Mouse (Mus musculus) macrophage (primary cell): Measurements from ENCODE around the gene Pla2g3. TPM values are rescaled to one million over a fixed set of nuclear protein-coding genes. Genes with fewer than 3 reads are reported as not detected.

Experiments used
- H3K27ac ChIP-seq: fragments of 350-480 bp; formaldehyde crosslinking; 2 replicates; pipeline ENCODE4 v1.9.0; 2021
- H3K36me3 ChIP-seq: fragments of 350-480 bp; formaldehyde crosslinking; 2 replicates; pipeline ENCODE4 v1.9.0; 2021; ENCODE audit errors: inconsistent target
- H3K4me3 ChIP-seq: fragments of 350-480 bp; formaldehyde crosslinking; 2 replicates; pipeline ENCODE4 v1.9.0; 2021; ENCODE audit errors: inconsistent target
- H3K79me2 ChIP-seq: fragments of 350-480 bp; formaldehyde crosslinking; 2 replicates; pipeline ENCODE4 v1.9.0; 2021; ENCODE audit errors: inconsistent target
- WGBS: methylation state at CpG from one replicate; pipeline ENCODE4 v1.1.7; 2026; ENCODE audit warnings: inconsistent platforms; ENCODE audit not compliant: missing documents; 5-methylcytosine and 5-hydroxymethylcytosine counted together
- polyA plus RNA-seq: library from polyadenylated mRNA; stranded (reverse); fragments of 250-400 nt; gene quantifications from 3 replicates; pipeline ENCODE4 v1.2.4, GENCODE M21; 2018; ENCODE audit warnings: inconsistent platforms

The Pla2g3 gene
- polyA plus RNA-seq, 1 experiment from 2014 or later, result not detected

DNA sequence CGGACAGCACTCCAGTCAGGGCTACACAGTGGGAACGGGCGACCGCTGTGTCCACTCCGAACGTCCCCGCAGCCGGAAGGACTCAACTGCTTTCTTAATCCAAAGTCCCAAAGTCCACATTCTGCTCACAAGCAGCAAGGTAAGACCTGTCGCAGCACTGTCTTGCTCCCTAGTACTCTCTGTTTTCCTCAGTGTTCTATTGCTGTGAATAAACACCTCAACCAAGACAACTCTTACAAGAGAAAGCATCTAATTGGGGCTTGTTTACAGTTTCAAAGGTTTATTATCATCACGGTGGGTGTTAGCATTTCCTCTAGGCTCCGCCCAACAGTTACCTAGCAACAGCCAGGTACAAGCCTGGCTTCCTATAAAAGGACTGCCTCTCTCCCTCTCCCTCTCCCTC lies 16.6 kb upstream of the Pla2g3 start:
- no peaks in the 10 kb centered on the region for H3K79me2 ChIP-seq
- no peaks in the 10 kb centered on the region for H3K36me3 ChIP-seq
- 69% methylated on average over 11 of the region's 11 CpGs for WGBS
- no peak overlapping the region for H3K27ac ChIP-seq
- H3K4me3 ChIP-seq, result no peak overlapping the region

- Histone ChIP-seq H3K4me3 (no peak overlapping the region), H3K36me3 (no peaks in the 10 kb centered on the region), H3K79me2 (no peaks in the 10 kb centered on the region), H3K27ac (no peak overlapping the region)
- 19% methylated on average over 1 of the region's 1 CpGs for WGBS
Observed at GRCm38 (mm10) chr11:3472484-3472883, 15.6 kb upstream of the Pla2g3 start.

GRCm38 (mm10) chr11:3474480-3475115 lies 13.5 kb upstream of the Pla2g3 start:
- no peaks in the 10 kb centered on the region for H3K36me3 ChIP-seq
- no peak overlapping the region for H3K27ac ChIP-seq
- H3K4me3 ChIP-seq, result no peak overlapping the region
- WGBS, result 37% methylated on average over 6 of the region's 7 CpGs
- no peaks in the 10 kb centered on the region for H3K79me2 ChIP-seq

DNA sequence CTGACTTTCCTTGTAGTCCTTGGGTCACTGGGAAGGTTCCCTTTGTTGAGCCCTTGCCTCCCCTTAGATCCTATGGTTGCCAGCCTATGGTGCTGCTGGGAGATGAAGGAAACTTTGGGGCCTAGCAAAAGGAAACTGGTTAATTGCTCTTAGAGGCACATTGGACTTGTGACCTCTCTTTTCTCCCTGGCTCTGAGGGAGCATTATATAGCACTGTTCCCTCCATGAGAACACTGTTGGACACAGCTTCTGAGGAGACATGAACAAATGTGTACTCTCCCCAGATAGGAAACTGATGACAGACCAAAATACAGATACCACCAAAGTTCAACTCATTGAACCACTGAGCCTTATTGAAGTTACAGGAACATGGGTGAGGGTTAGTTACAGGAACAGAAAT lies 12.6 kb upstream of the Pla2g3 start:
- Histone ChIP-seq H3K79me2 (no peaks in the 10 kb centered on the region), H3K4me3 (no peak overlapping the region), H3K27ac (no peak overlapping the region), H3K36me3 (no peaks in the 10 kb centered on the region)

GRCm38 (mm10) chr11:3483980-3484642 lies 4.0 kb upstream of the Pla2g3 start:
- Histone ChIP-seq H3K4me3 (no peak overlapping the region), H3K79me2 (no peaks in the 10 kb centered on the region), H3K27ac (no peak overlapping the region), H3K36me3 (no peaks in the 10 kb centered on the region)
- WGBS, result 91% methylated on average over 11 of the region's 11 CpGs

DNA sequence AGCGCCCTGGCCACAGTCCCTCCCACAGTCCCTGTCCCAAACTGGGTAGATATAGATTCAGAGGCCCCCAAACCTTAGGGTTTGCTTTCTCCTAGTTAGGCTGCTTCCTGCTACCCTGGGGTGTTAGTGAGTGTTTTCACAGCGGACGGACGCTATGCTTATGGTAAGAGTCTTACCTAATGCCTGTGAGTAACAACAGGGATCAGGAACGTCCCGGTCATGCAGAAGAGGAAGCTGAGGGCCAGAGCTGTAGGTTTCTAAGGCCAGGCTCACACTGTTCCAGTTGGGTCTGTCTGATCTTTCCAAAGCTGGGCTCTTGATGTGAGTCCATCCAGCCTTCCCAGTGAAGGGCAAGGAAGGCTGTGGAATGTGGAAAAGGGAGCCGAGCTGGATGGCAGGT lies 1.7 kb upstream of the Pla2g3 start:
- WGBS, result 32% methylated on average over 7 of the region's 7 CpGs
- no peak overlapping the region for H3K27ac ChIP-seq
- H3K4me3 ChIP-seq, result no peak overlapping the region
- H3K79me2 ChIP-seq, result no peaks in the 10 kb centered on the region
- no peaks in the 10 kb centered on the region for H3K36me3 ChIP-seq

GRCm38 (mm10) chr11:3489036-3489435 lies 952 bp downstream of the Pla2g3 start:
- H3K79me2 ChIP-seq, result no peaks in the 10 kb centered on the region
- WGBS, result 76% methylated on average over 5 of the region's 5 CpGs
- no peak overlapping the region for H3K4me3 ChIP-seq
- H3K36me3 ChIP-seq, result no peaks in the 10 kb centered on the region
- no peak overlapping the region for H3K27ac ChIP-seq

DNA sequence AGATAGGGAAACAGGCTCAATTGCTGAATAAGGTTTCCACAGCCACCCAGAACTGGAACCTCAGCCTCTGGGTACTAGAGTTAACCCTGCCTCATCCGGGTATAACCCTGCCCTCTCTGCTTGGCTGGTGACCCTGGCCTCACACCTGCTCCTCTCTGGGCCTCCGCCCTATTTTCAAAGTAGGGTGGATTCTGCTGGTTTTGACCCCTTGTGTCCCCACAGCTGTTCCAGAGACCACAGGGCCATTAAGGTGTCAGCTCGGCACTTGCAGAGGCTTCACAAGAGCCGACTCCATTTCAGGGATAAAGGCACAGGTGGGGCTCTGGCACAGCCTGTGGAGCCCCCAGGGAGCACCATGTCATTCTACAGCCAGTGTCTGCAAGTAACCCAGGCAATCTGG lies 4.7 kb downstream of the Pla2g3 start:
- Histone ChIP-seq H3K36me3 (no peaks in the 10 kb centered on the region), H3K27ac (no peak overlapping the region), H3K79me2 (no peaks in the 10 kb centered on the region), H3K4me3 (no peak overlapping the region)
- 89% methylated on average over 4 of the region's 4 CpGs for WGBS

- no peaks in the 10 kb centered on the region for H3K79me2 ChIP-seq
- 0 out of 2 replicates have a peak, but pooled peaks cover 3% of the 10 kb centered on the region for H3K36me3 ChIP-seq
- H3K27ac ChIP-seq, result no peak overlapping the region
- H3K4me3 ChIP-seq, result no peak overlapping the region
- 95% methylated on average over 13 of the region's 17 CpGs for WGBS
Observed at GRCm38 (mm10) chr11:3494857-3495256, 6.8 kb downstream of the Pla2g3 start.

GRCm38 (mm10) chr11:3495496-3495895 lies 7.4 kb downstream of the Pla2g3 start:
- Histone ChIP-seq H3K36me3 (0 out of 2 replicates have a peak, but pooled peaks cover 3% of the 10 kb centered on the region), H3K4me3 (no peak overlapping the region), H3K79me2 (no peaks in the 10 kb centered on the region), H3K27ac (no peak overlapping the region)
- WGBS, result 49% methylated on average over 14 of the region's 14 CpGs

DNA sequence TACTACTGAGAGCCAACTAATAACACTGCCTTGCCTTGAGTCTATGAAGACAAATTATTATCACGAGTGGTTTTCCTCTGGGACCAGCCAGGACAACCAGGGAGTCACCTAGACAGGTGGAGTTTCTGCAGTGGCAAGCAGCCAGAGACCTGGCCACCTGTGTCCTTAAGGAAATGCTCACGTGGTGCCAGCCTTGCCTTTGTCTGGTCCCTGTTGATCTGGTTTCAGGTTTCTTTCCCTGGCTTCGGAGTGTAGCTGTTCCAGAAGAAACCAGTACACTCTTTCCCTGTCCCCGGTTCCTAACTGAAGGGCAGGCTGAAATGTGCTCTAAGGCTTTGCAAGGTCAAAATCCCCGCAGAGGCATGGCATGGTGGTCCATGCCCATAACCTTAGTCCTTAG lies 8.7 kb downstream of the Pla2g3 start:
- Histone ChIP-seq H3K79me2 (no peaks in the 10 kb centered on the region), H3K36me3 (0 out of 2 replicates have a peak, but pooled peaks cover 3% of the 10 kb centered on the region), H3K4me3 (no peak overlapping the region), H3K27ac (no peak overlapping the region)
- WGBS, result 93% methylated on average over 5 of the region's 5 CpGs

GRCm38 (mm10) chr11:3497296-3497695 lies 9.2 kb downstream of the Pla2g3 start:
- WGBS, result 80% methylated on average over 1 of the region's 1 CpGs
- Histone ChIP-seq H3K36me3 (0 out of 2 replicates have a peak, but pooled peaks cover 3% of the 10 kb centered on the region), H3K27ac (no peak overlapping the region), H3K79me2 (no peaks in the 10 kb centered on the region), H3K4me3 (no peak overlapping the region)

- 88% methylated on average over 17 of the region's 17 CpGs for WGBS
- Histone ChIP-seq H3K36me3 (0 out of 2 replicates have a peak, but pooled peaks cover 3% of the 10 kb centered on the region), H3K4me3 (no peak overlapping the region), H3K27ac (no peak overlapping the region), H3K79me2 (no peaks in the 10 kb centered on the region)
Observed at GRCm38 (mm10) chr11:3502057-3502456, 14.0 kb downstream of the Pla2g3 start.

DNA sequence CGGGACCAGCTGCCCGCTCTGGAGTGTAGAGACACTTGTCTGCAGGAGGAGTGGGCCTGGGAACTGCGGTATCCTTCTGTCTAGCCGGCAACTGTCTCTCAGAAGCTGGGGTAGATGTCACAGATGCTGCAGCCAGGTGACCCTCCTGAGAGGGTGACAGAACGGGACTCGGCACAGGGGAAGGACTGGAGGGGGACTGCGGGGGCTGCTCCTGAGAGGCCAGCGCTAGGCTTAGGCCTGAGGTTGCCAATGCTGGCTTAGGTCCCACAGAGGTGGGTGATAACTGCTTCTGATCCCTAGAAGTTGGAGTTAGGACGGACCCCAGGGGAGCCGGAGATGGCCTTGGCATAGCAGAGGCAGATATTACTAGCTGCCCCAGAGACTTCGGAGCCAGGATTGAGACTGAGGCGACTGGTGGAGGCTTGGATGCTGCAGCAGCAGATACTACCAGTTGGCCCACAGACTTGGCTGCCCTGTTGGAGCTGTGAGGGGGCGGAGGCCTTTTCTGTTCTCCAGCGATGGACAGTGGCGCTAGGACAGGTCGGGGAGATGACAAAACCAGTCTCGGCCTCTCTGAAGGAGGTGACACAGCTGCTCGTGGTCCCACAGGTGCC lies 14.5 kb downstream of the Pla2g3 start:
- no peak overlapping the region for H3K27ac ChIP-seq
- H3K36me3 ChIP-seq, result 0 out of 2 replicates have a peak, but pooled peaks cover 3% of the 10 kb centered on the region
- WGBS, result 95% methylated on average over 18 of the region's 18 CpGs
- no peak overlapping the region for H3K4me3 ChIP-seq
- no peaks in the 10 kb centered on the region for H3K79me2 ChIP-seq
